Mouse (Mus musculus) cortical plate, adult 2 months (tissue): ENCODE data around the gene Zscan2.

ENCODE experiments used
- CTCF ChIP-seq: fragments of 200-500 bp; IDR thresholded peaks from 2 replicates; pipeline ENCODE4 v1.5.1; 2011; ENCODE audit warnings: mild to moderate bottlenecking, control low read depth, low read length; ENCODE audit not compliant: insufficient read depth; ENCODE audit errors: extremely low read depth
- POLR2A ChIP-seq: fragments of 200-500 bp; IDR thresholded peaks from 2 replicates; pipeline ENCODE4 v1.6.1; 2011; ENCODE audit warnings: mild to moderate bottlenecking, low read length, control low read depth; ENCODE audit not compliant: insufficient read depth; ENCODE audit errors: extremely low read depth

DNA sequence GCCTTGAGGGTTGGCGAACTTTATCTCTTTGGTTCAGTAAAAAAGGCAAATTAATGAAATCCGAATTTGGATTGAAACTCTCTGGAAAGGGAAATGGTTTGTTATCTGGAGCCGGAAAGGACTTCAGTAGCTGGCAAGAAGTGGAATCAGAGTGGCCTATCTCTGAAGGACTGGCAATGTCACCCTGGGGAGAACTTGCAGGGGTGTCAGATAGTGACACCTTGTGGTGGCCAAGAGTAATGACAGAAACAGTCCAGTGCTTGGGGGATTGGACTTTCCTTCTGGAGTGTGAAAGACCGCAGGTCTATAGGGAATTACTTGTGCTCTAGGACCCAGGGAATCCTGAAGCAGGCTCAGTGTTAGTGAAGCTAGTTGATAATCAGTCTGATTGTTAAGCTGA lies 11.0 kb upstream of the Zscan2 start:
- TF ChIP-seq CTCF: peak; percentile 94
- no peak for TF ChIP-seq POLR2A
